Mouse (Mus musculus): ENCODE measurements at regions not wholly inside any gene's neighbourhood (a gene's known extent, or its start where the extent isn't known, plus 50 kb on each side); places are given as distances from the start of the nearest gene placed in this dataset.
A peak's percentile ranks its signal among the peaks of the same experiment; 100 is the strongest.
"Not testable (repeated sequence)": the region's sequence is repeated elsewhere in the genome, so short reads cannot be mapped to it uniquely, and the experiment has no call there.

DNA sequence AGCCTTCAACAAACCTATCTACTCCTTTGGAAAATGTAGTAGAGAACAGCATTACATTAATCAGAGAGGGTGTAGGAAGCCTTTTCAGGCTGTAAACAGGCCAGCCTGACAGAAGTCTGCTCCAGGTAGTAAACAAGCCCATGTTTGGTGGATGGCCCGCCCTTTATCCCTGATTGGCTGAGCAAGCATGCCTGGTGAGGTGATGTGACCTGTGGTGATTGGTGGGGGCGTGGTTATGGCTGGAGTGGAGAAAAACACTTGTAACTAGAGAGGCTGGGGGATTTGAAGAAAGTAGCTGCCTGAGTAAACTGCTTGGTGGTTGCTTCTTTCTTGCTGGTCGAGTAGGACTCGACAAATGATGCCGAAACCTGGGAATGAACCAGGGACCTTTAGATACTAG is 621.3 kb upstream of the Dsel start:
- H3K27ac ChIP-seq; H3K9me3 ChIP-seq; H3K4me3 ChIP-seq; H3K27me3 ChIP-seq; H3K36me3 ChIP-seq; H3K4me1 ChIP-seq; ATAC-seq (ENCODE audit: insufficient number of reproducible peaks, insufficient read depth, low FRiP score, low TSS enrichment, low read depth); H3K4me2 ChIP-seq; H3K9ac ChIP-seq: not testable (repeated sequence)
- WGBS = 80% methylated on average over 5 of the region's 5 CpGs

- WGBS = 39% methylated on average over 11 of the region's 11 CpGs
- H3K27ac ChIP-seq = no peak overlapping the region
- ATAC-seq (ENCODE audit: insufficient number of reproducible peaks, insufficient read depth, low FRiP score, low TSS enrichment, low read depth) = no peak
- H3K9ac ChIP-seq = no peak overlapping the region
- H3K36me3 ChIP-seq = no peaks in the 10 kb centered on the region
- no peaks in the 10 kb centered on the region for H3K4me1 ChIP-seq
- no peaks in the 10 kb centered on the region for H3K9me3 ChIP-seq
- no peak overlapping the region; the same call in 1 of the 2 replicates for H3K4me2 ChIP-seq
- H3K4me3 ChIP-seq = no peak overlapping the region
- H3K27me3 ChIP-seq = no peaks in the 10 kb centered on the region
These were observed 591.3 kb upstream of the Dsel start for GRCm38 (mm10) chr1:112456047-112456446.

- no peak overlapping the region for H3K4me2 ChIP-seq
- H3K9me3 ChIP-seq = no peaks in the 10 kb centered on the region
- H3K27ac ChIP-seq = no peak overlapping the region
- H3K36me3 ChIP-seq = no peaks in the 10 kb centered on the region
- H3K4me1 ChIP-seq = no peaks in the 10 kb centered on the region
- no peak for ATAC-seq (ENCODE audit: insufficient number of reproducible peaks, insufficient read depth, low FRiP score, low TSS enrichment, low read depth)
- no peak overlapping the region for H3K9ac ChIP-seq
- no peaks in the 10 kb centered on the region for H3K27me3 ChIP-seq
- no peak overlapping the region for H3K4me3 ChIP-seq
These were observed 587.7 kb upstream of the Dsel start for GRCm38 (mm10) chr1:112452390-112452789.

- Histone ChIP-seq H3K4me3 (no peak overlapping the region), H3K9ac (no peak overlapping the region), H3K27ac (no peak overlapping the region), H3K27me3 (no peaks in the 10 kb centered on the region), H3K4me1 (no peaks in the 10 kb centered on the region), H3K4me2 (no peak overlapping the region), H3K36me3 (no peaks in the 10 kb centered on the region), H3K9me3 (no peaks in the 10 kb centered on the region)
- WGBS = 13% methylated on average over 2 of the region's 2 CpGs
- no peak for ATAC-seq (ENCODE audit: insufficient number of reproducible peaks, insufficient read depth, low FRiP score, low TSS enrichment, low read depth)
These were observed 586.9 kb upstream of the Dsel start for GRCm38 (mm10) chr1:112451622-112452021.

- Histone ChIP-seq H3K4me1 (no peaks in the 10 kb centered on the region), H3K27me3 (no peaks in the 10 kb centered on the region), H3K9me3 (no peaks in the 10 kb centered on the region), H3K4me2 (no peak overlapping the region), H3K27ac (no peak overlapping the region), H3K4me3 (no peak overlapping the region), H3K9ac (no peak overlapping the region), H3K36me3 (no peaks in the 10 kb centered on the region)
- WGBS = 60% methylated on average over 2 of the region's 2 CpGs
- no peak for ATAC-seq (ENCODE audit: insufficient number of reproducible peaks, insufficient read depth, low FRiP score, low TSS enrichment, low read depth)
These were observed 574.4 kb upstream of the Dsel start for GRCm38 (mm10) chr1:112439109-112439508.

GRCm38 (mm10) chr1:112416350-112417083 is 551.8 kb upstream of the Dsel start:
- Histone ChIP-seq H3K4me2 (peak overlapping the region; percentile 88), H3K4me1 (peaks cover 7% of the 10 kb centered on the region), H3K36me3 (no peaks in the 10 kb centered on the region), H3K9me3 (no peaks in the 10 kb centered on the region), H3K4me3 (peak overlapping the region; percentile 48), H3K9ac (peak overlapping the region; percentile 51), H3K27me3 (peaks cover 18% of the 10 kb centered on the region), H3K27ac (no peak overlapping the region)
- ATAC-seq (ENCODE audit: insufficient number of reproducible peaks, insufficient read depth, low FRiP score, low TSS enrichment, low read depth) = peak; percentile 79
- 3% methylated on average over 37 of the region's 37 CpGs for WGBS

GRCm38 (mm10) chr1:112388807-112389206 is 524.1 kb upstream of the Dsel start:
- H3K36me3 ChIP-seq = no peaks in the 10 kb centered on the region
- no peaks in the 10 kb centered on the region for H3K27me3 ChIP-seq
- no peaks in the 10 kb centered on the region for H3K4me1 ChIP-seq
- H3K9ac ChIP-seq = no peak overlapping the region
- H3K4me3 ChIP-seq = no peak overlapping the region
- H3K27ac ChIP-seq = no peak overlapping the region
- 31% methylated on average over 3 of the region's 3 CpGs for WGBS
- ATAC-seq (ENCODE audit: insufficient number of reproducible peaks, insufficient read depth, low FRiP score, low TSS enrichment, low read depth) = no peak
- H3K4me2 ChIP-seq = no peak overlapping the region
- H3K9me3 ChIP-seq = no peaks in the 10 kb centered on the region

GRCm38 (mm10) chr1:112384015-112384414 is 519.3 kb upstream of the Dsel start:
- Histone ChIP-seq H3K4me2 (no peak overlapping the region), H3K9me3 (no peaks in the 10 kb centered on the region), H3K4me3 (no peak overlapping the region), H3K27me3 (no peaks in the 10 kb centered on the region), H3K36me3 (no peaks in the 10 kb centered on the region), H3K4me1 (no peaks in the 10 kb centered on the region), H3K9ac (no peak overlapping the region), H3K27ac (no peak overlapping the region)
- WGBS = 42% methylated on average over 1 of the region's 1 CpGs
- ATAC-seq (ENCODE audit: insufficient number of reproducible peaks, insufficient read depth, low FRiP score, low TSS enrichment, low read depth) = no peak

GRCm38 (mm10) chr1:112379651-112380264 is 515.0 kb upstream of the Dsel start:
- Histone ChIP-seq H3K9me3 (no peaks in the 10 kb centered on the region), H3K36me3 (no peaks in the 10 kb centered on the region), H3K4me3 (no peak overlapping the region), H3K27me3 (no peaks in the 10 kb centered on the region), H3K27ac (no peak overlapping the region), H3K4me2 (no peak overlapping the region), H3K9ac (no peak overlapping the region), H3K4me1 (no peaks in the 10 kb centered on the region)
- WGBS = 5% methylated on average over 2 of the region's 2 CpGs
- no peak for ATAC-seq (ENCODE audit: insufficient number of reproducible peaks, insufficient read depth, low FRiP score, low TSS enrichment, low read depth)

DNA sequence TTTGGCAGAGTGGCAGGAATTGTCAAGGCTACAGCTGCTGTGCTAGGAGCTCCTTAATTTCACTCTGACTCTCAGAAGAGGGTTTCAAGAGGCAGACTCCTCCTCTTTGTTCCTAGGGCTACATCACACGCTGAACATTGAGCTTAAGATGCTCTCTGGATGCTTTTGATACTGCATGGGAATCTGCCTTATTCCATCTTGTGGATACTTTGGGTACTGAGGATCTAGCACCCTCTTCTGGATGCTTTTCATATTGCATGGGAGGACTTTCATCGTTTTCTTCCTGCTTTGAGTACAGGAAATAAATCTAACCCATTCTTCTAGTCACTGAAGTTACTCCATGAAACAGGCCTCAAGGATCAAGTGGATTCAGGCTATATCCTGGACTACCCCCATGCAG is 513.9 kb upstream of the Dsel start:
- no peaks in the 10 kb centered on the region for H3K4me1 ChIP-seq
- H3K27me3 ChIP-seq = no peaks in the 10 kb centered on the region
- H3K4me2 ChIP-seq = no peak overlapping the region
- H3K27ac ChIP-seq = no peak overlapping the region
- H3K4me3 ChIP-seq = no peak overlapping the region
- WGBS = 5% methylated on average over 2 of the region's 2 CpGs
- H3K36me3 ChIP-seq = no peaks in the 10 kb centered on the region
- no peak overlapping the region for H3K9ac ChIP-seq
- no peaks in the 10 kb centered on the region for H3K9me3 ChIP-seq
- ATAC-seq (ENCODE audit: insufficient number of reproducible peaks, insufficient read depth, low FRiP score, low TSS enrichment, low read depth) = no peak

DNA sequence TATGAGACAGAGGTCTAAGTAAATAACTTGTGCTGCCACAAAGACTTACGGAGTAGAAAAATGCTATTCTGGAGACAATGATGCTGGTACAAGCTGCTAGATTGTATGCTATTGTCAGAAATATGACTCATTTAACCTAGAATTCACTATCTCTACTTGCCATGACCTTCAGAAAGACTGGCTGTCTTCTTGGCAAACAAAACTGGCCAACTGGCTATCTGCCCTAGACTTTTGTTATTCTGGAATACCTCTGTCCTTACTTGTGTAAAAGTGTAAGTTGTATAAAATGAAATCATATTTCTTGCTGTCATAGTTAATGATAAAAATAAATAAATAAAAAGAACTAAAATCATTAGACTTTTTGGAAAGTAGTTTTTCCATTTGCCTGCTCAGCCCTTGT is 491.1 kb upstream of the Dsel start:
- H3K9ac ChIP-seq = no peak overlapping the region
- no peak overlapping the region for H3K4me2 ChIP-seq
- H3K27ac ChIP-seq = no peak overlapping the region
- H3K4me3 ChIP-seq = no peak overlapping the region
- ATAC-seq (ENCODE audit: insufficient number of reproducible peaks, insufficient read depth, low FRiP score, low TSS enrichment, low read depth) = no peak
- H3K4me1 ChIP-seq = no peaks in the 10 kb centered on the region
- H3K27me3 ChIP-seq = no peaks in the 10 kb centered on the region
- no peaks in the 10 kb centered on the region for H3K9me3 ChIP-seq
- 86% methylated on average over 1 of the region's 1 CpGs for WGBS
- no peaks in the 10 kb centered on the region for H3K36me3 ChIP-seq
